Mouse (Mus musculus): ENCODE data around the gene Noxo1.
A peak's percentile ranks its signal among the peaks of the same experiment; 100 is the strongest.
"Not testable (repeated sequence)": the region's sequence is repeated elsewhere in the genome, so short reads cannot be mapped to it uniquely, and the experiment has no call there.

Gene Noxo1

DNA sequence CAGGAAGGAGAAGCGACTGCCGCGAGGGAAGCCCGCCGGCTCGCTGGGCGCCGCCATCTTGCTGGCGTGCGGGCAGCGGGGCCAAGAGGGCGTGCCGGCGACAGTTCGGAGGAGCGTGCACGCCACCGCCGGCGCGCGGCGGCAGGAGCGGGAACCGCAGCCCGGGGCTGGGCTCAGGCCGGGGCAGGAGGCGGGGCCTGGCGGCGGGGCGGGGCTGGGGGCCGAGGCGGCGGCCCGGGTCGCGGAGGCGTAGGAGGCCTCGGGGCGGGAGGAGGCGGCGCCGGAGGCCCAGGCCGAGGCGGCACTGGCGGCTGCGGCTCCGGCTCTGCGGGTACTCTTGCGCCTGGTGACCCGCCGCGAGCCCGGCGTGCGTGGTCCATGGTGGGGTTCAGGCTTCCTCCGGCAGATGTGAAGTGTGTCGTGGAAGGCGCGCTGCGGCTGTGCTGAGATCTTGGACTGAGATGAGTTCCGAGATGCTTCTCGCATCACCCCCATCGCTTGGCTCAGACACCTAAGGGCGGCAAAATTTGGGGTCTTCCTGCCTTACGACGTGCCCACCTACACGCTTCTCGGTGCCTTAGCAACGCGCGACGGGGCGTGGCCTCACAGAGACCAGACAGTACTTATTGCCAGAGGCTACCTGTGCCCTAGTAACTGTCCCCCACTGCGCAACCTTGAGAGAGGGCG is at the start of gene Noxo1, which contains the start of gene Gfer:
Gene Noxo1 (plus strand): TSS at position 224 of the 687 bp plus-strand sequence.
Gene Gfer (minus strand): TSS at position 146 of the 687 bp plus-strand sequence.
- DNase-seq (ENCODE audit: low spot score in 2 of 2), result peak; percentile 73

DNA sequence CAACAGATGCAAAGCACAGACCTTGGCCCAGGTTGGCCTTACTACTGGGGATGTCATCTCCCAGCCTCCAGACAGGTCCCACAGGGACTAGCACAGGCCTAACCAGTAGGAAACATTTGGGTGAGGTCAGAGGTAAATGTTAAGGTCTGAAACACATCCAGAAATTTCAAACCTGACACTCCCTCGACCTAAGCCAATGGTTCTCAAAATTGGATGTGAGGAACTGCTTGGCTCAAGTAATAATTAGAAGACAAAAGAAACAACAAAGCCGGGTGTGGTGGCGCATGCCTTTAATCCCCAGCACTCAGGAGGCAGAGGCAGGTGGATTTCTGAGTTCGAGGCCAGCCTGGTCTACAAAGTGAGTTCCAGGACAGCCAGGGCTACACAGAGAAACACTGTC is 49.7 kb upstream of the Noxo1 start:
- no peak for DNase-seq (ENCODE audit: low spot score in 2 of 2)

DNA sequence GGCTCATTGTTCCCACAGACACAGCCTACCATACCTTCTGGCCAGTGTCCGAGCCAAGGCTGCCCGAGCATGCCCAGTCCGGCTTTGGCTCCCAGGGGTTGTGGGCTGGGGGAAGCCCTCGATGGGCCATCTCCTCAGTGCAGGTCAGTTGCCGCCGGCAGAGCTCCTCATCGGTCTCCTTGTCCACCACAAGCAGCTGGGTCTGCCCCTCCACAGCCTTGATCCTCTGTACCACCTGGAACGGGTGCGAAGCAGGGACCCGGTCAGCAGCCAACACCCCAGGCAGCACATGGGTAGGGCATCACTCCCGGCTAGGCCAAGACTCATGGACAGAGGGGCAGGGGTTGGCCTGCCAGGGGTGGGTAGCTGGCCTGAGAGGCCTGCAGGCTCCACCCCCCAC is 48.5 kb upstream of the Noxo1 start:
- no peak for DNase-seq (ENCODE audit: low spot score in 2 of 2)

DNA sequence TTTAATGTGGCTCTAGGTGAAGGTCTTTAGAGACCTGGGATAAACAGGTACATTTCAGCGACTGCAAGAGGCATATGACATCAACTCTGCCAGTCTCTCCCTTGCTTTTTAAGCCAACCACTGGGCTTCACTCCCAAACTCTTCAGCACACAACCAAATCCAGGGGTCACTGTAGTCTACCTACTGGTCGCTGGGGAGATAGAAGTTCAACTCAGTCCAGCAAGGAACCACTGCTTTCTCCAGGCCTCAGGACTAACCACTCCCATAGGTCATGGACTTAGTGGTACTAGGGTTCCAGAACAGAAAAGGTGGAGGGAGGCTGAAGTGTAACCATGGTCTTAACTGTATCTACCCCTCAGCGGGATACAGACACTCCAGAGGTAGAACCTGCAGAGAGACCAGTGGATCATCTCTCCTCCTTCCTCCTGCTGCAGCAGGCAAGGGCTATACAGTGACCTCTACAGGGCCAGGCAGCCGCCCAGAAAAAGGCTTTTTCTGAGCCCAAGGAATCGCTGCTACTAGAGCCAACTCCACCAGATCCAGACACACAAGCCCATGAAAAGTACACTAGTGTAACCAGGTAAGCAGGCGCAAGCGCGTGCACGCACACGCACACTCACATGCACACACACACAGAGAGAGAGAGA is 47.2 kb upstream of the Noxo1 start:
- no peak for DNase-seq (ENCODE audit: low spot score in 2 of 2)

DNA sequence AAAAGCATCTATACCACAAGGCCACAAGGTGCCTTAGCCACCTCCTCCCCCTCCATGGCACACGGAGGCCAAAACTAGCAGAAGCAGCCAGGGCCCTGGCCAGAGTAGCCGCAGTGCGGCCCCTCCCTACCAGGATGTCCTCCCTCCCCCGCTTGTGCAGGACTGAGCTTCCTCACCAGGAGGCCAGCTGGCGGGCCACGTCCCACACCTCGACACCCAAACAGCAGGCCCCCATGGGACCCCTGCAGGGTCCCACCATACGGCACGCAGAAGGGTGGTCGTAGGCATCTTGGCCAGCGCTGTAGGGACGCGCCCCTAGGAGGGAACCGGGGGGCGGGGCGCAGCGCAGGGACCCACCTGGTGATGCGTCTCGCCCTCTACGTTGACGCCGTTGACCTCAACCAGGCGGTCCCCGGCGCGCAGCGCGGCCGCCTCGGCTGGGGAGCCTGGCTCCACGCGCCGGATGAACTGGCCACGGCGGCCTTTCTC is 46.4 kb upstream of the Noxo1 start:
- DNase-seq (ENCODE audit: low spot score in 2 of 2), result no peak

DNA sequence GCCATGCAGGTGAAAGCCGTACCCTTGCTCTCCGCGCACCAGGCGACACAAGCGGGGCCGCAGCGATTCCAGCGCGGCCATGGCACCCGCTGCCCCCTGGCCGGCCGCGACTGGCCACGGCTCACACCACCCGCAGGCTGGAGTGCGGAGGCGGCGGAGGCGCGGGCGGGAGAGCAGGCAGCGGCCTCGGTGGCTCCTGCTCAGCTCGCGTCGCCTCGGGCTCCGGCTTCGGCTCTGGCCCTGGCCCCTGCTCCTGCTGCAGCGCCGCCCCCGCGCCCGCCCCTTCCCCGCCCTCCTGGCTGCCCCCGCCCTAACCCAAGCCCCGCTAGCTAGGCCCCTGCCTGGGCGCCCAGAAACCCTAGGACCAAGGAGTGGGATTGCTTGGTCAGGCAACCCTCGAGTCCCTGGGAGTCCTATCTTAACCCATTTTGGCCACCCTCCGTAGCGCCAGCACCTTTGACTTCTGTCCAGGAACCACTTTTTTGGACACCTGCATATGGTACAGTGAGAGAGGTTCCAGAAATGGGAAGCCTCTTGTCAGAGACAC is 45.9 kb upstream of the Noxo1 start, which contains the start of gene Slc9a3r2:
Gene Slc9a3r2 (minus strand): TSS at position 258 of the 547 bp plus-strand sequence.
- DNase-seq (ENCODE audit: low spot score in 2 of 2), result no peak

DNA sequence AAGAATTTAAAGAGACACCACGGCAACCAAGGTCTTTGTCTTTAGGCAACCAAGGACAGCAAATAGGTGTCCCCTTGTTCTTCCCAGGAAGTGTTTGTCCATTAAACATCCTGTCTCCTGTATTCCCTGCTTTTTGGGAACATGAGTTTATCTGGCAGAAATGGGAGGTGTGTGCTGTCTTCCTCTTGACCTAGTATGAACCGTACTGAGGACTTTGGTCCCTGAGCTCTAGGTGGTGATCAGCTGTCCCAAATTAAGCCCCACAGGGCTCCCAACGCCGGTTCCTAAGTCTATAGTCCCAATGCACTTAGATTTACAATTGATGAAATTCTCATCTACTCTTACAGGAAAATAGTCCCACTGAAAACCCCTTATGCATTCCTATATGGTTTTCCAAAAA is 45.3 kb upstream of the Noxo1 start:
- DNase-seq (ENCODE audit: low spot score in 2 of 2), result no peak

DNA sequence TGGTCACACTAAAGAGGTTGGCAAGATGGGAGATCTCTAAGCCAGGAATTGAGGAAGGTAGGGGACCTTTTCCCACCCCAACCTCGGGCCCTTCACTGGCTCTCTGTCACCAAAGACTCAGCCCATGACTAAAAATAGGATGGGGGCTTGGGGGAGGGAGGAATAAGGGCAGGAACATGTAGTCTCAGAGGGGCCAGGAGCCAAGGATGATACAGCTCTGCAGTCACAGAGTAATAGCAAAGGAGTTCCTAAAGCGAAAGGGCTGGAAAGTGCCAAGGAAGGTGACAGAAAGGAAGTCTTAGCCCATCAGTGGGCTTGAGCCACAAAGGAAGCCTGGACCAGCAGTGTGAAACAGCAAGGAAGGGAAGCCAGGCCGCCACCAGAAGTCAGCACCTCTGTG is 44.2 kb upstream of the Noxo1 start:
- no peak for DNase-seq (ENCODE audit: low spot score in 2 of 2)

DNA sequence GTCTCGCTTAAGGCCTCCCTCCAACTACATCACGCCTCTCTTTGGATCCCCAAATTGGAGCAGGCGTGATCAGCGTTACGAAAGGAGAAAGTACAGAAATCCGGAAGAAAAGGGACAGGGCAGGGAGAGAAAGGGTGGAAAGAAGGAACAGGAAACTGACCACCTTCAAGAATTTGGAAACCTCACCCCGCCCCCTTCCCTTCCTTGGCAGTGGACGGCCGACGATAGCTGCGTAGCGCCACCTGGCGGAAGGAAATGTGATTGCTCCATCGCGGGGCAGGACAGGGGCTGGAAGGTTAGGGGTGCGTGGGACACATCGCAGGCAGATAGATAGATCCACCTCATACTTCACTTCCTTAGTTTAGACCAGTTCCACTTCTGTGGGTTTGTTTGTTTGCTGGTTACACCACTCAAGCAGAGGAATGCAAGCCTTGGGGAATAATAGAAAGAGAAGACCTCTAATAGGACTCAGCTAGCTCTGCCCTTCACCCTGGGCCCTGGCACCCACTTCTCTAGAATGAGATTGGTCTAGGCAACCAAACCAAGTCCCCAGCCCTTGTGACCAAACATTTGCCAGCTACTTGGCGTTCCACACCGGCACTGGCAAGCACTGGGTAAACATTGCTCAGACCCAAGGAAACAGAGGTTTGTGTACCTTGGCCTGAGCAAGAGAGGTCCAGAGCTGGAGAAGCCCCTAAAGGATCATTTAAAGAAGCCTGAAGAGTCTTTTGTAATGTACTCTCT is 41.9 kb upstream of the Noxo1 start:
- no peak for DNase-seq (ENCODE audit: low spot score in 2 of 2)

DNA sequence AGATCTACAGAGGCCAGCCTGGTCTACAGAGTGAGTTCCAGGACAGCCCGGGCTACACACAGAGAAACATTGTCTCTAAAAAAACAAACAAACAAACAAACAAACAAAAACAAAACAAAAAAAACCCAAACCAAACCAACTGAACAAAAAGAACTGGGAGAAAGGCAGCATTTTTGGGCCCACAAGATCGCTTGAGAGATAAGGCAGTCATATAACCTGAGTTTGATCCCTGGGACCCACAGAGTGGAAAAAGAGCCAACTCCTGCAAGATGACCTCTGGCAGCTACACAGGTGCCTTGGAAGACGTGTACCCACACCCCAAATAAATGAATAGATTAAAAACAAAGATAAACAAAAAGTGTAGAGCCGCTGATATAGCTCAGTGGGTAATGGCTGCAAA is 41.1 kb upstream of the Noxo1 start:
- DNase-seq (ENCODE audit: low spot score in 2 of 2), result no peak

DNA sequence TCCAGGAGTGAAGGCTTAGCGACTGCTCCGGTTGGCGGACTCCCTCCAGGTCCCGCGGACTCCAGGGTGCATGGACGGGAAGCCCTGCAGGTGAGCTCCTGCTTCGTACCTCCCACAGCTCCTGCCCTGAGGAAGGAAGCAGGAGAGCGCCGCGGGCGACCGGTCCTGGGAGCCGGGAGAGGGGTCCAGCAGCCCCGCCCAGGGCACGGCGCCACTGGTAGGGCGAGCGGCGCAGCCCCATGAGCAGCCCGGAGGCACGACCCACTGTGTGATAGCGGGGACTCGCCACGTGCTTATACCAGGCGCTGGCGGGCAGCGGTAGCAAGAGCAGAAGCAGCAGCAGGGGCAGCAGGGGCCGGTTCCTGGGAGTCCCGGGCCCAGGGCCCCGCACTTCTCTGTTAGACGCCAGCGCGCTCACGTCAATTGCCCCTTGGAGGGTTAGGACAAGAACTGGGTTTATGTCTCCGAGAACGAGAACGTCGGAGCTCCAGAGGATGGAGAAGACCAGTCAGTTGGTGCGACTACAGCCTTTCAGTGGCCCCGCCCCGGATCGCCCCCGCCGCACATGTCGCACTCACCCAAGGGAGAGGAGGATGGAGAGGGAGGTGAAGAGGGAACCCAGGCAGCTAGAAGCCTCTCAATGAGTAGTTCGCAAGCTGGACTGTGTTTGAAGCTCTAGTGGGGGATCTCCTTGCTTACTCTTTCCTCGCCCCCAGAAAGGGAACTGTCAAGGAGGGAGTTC is 37.8 kb upstream of the Noxo1 start, which contains the start of gene Npw:
Gene Npw (minus strand): TSS at position 441 of the 742 bp plus-strand sequence.
- no peak for DNase-seq (ENCODE audit: low spot score in 2 of 2)

DNA sequence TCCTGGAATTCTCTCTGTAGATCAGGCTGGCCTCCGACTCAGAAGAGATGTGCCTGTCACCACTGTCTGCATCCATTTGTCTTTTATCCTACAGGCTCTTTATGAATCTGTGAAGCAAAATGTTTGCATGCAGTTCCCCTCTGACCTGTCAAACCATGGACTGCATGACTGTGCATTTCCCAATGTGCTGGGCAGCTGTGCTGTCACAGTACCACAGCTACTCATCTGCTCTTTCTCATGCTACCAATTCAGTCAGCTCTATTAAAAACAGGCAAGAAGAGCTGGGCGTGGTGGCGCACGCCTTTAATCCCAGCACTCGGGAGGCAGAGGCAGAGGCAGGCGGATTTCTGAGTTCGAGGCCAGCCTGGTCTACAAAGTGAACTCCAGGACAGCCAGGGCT is 29.0 kb upstream of the Noxo1 start:
- DNase-seq (ENCODE audit: low spot score in 2 of 2), result not testable (repeated sequence)

DNA sequence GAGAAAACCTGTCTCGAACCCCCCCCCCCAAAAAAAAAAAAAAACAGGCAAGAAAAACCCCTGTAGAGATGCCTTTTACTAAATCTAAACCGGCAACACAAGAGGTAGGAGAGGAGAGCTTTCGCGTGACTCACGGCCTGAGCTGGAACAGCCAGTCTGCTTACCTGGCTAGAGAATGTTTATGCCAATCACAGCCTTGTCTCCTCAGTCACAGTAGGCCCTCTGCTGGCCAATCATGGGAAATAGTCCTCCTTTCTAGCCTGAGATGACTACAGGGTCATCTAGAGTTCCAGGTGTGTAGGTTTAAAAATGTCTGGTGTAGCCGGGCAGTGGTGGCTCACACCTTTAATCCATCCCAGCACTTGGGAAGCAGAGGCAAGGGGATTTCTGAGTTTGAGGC is 28.6 kb upstream of the Noxo1 start:
- no peak for DNase-seq (ENCODE audit: low spot score in 2 of 2)

DNA sequence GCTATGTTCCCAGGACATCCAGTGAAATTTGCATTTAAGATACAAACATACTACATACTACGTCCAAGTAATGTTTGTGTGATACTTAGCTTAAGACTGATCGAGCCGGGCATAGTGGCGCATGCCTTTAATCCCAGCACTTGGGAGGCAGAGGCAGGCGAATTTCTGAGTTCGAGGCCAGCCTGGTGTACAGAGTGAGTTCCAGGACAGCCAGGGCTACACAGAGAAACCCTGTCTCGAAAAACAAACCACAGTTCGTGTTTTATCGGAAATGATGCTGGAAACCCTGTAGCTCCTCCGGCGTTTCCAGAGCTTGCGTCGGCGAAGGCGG is 26.9 kb upstream of the Noxo1 start:
- not testable (repeated sequence) for DNase-seq (ENCODE audit: low spot score in 2 of 2)

DNA sequence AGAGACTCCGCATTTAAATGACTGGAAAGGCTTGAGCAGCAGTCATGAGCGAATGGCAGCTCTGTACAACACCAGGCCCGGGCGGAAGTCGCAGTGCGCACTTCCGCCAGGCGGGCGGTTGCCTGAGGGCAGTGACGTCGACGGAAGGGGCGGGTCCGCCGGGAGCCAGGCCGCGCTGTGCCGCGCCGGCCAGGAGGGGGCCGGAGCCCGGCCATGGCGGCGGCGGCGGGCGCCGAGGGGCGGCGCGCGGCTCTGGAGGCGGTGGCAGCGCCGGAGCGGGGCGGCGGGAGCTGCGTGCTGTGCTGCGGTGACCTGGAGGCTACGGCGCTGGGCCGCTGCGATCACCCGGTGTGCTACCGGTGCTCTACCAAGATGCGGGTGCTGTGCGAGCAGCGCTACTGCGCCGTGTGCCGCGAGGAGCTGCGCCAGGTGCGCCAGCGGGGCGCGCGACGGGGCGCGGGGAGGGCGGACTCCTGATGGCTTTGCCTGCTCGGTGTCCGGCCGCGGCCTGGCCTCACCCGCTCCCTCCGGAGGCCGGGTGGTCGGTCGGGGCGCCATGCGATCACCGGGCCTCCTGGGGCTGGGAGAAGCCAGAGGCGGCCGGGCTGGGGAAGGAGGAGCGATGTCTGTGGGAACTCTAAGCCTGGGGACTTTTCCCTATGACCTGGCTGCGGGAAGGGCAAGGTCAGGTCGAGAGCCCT is 26.3 kb upstream of the Noxo1 start, which contains the start of gene Zfp598:
Gene Zfp598 (plus strand): TSS at position 143 of the 701 bp plus-strand sequence.
- DNase-seq (ENCODE audit: low spot score in 2 of 2), result peak; percentile 90 to 93

DNA sequence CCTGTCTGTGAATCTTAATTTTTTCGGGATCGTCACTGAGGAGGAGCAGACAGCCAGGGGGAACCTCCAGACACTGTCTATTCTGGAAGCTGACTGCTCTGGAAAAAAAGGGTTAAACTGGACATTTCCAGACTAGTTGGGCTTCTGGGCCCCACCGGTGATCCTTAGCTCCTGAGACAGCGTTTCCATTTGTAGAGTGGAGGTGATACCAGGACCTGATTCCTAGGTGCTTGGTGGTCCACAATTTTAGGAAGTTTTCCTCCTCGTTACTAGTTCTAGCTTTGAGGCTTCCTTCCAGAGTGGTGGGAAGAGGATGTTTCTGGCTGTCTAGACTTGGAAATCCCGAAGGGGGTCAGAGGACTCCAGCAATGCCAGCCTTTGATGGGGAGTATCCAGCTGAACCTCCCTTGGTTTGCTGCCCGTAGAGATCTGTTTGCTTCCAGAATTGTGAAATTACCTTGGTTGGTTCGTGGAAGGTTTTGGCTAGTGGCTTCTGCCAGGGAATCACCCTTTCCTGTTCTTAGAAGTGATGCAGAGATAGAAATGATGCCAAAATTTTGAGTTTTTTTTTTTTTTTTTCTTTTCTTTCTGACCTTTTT is 25.7 kb upstream of the Noxo1 start:
- no peak for DNase-seq (ENCODE audit: low spot score in 2 of 2)

DNA sequence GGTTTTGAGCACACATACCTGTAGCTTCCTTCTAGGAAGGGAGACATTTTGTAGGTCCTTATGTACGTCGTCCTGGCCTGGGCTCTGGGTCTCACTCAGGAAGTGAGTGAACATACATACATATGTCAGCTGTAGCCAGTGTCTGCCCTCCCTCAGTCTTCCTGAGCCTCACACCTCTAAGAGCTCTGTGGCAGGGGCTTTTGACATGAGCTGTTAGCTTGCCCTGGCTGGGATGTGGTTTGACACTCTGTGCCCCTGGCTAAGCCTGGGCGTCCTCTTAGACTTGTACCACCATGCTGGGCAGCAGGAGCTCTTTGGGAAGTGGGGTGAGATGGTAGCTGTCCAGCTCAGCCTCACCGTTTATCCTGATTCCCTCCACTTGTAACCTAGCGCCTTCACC is 24.7 kb upstream of the Noxo1 start:
- no peak for DNase-seq (ENCODE audit: low spot score in 2 of 2)

DNA sequence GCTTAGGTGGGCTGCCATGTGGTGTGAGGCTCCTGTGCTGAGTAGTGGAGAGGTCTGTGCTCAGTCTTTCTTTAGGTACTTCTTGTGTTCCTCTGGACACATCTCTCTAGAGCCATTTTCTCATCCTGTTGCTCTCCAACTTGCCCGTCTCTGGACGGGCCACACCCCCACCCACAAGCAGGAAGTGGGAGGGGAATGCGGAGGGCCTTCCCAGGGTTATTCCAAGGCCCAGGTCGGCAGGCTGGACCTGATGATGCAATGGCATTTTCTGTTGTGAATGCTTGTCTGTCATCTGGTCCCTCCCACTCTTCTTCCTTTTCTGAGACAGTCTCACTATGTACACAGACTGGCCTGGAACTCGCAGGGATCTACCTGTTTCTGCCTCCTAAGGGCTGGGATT is 23.9 kb upstream of the Noxo1 start:
- no peak for DNase-seq (ENCODE audit: low spot score in 2 of 2)

DNA sequence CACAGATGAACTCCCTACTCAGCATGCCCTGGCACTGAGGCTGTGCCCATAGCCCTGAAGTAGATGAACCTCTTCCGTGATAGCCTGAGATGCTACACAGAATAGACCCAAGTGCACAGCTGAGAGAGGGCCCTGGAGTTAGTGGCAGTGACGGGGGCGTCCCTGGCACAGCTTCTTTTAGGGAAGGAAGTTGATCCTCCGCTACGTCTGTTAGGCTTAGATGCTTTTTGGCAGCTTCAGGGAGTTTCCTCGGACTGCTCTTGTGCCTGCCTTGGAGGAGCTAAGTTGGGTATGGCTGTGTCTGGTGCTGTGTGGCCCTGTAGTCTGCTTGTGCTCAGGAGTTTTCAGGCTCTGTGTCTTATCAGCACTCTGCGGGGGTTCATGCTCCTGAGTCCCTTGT is 21.8 kb upstream of the Noxo1 start:
- peak; percentile 48 to 67 for DNase-seq (ENCODE audit: low spot score in 2 of 2)

DNA sequence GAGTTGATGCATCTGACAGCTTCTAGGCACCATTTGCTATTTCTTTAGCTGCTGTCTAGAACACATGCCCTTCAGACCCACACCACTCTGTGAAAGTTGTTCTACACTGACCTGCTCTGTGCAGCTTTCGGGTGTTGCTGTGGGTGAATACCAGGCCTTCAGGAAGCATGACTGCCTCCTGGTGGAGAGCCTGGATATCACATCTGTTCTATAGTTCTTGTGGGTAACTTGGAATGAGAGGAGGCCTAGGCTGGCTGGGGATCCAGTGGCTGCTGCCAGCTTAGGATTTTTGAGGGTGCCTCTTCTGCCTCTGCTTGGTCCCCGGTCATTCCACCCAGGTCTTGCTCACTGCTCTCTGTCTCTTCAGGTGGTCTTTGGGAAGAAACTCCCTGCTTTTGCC is 19.8 kb upstream of the Noxo1 start:
- DNase-seq (ENCODE audit: low spot score in 2 of 2), result no peak

All from right cerebral cortex, postnatal 36 days (tissue).